Mouse (Mus musculus) heart, adult 2 months (tissue): Measurements from ENCODE around the gene Gm5965.

Source experiments
- CTCF ChIP-seq: fragments of 200-600 bp; IDR thresholded peaks from 2 replicates; pipeline ENCODE4 v1.8.1; 2022; ENCODE audit warnings: antibody characterized with exemption, mild to moderate bottlenecking, moderate library complexity
- EP300 ChIP-seq: fragments of 200-500 bp; IDR thresholded peaks from 2 replicates; pipeline ENCODE4 v1.6.1; 2011; ENCODE audit warnings: low read depth, low read length, control low read depth; ENCODE audit not compliant: insufficient read depth
- POLR2A ChIP-seq: fragments of 200-500 bp; IDR thresholded peaks from 2 replicates; pipeline ENCODE4 v1.6.1; 2011; ENCODE audit warnings: mild to moderate bottlenecking, low read depth, low read length, control low read depth; ENCODE audit not compliant: insufficient read depth

- TF ChIP-seq EP300: no peak
- TF ChIP-seq CTCF: no peak
- TF ChIP-seq POLR2A: no peak
Observed at GRCm38 (mm10) chr16:88786786-88787185, 9.1 kb downstream of the Gm5965 start.
